Mouse (Mus musculus) urinary bladder, adult 2 months (tissue): Measurements from ENCODE around the gene Acnat1. TPM values are rescaled to one million over a fixed set of nuclear protein-coding genes. Genes with fewer than 3 reads are reported as not detected.
"Not testable (repeated sequence)": the region's sequence is repeated elsewhere in the genome, so short reads cannot be mapped to it uniquely, and the experiment has no call there.

Experiments
- DNase-seq: peaks from one replicate; pipeline ENCODE4 v3.0.0; 2022; ENCODE audit warnings: low spot score
- polyA plus RNA-seq: library from polyadenylated mRNA; depleted of rRNA; stranded (reverse); fragments of >200 nt; gene quantifications from 2 replicates; pipeline ENCODE4 v1.2.3, GENCODE M21; 2012; rRNA removed

The Acnat1 gene
- polyA plus RNA-seq, 1 experiment = not detected

DNA sequence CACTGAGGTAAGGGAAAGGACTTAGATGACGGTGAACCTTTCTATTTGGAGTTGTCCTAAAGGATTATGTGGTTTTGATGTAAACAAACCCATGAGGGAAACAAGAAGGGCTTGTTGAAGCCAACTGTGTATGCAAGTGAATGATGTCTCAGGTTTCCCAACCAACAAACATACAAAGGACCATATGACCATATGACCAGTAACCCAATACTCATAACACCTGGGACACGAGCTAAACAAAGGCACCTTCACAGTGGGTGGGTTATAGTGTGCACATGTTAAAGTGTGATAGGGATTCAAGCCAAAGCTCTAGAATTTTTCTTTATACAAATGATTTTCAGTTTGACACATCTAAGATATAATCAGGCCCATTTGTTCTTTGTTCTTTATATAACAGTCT lies 17.5 kb downstream of the Acnat1 start:
- DNase-seq = no peak

- DNase-seq = no peak
These were observed 21.7 kb downstream of the Acnat1 start for GRCm38 (mm10) chr4:49451848-49452551.

- not testable (repeated sequence) for DNase-seq
These were observed 22.4 kb downstream of the Acnat1 start for GRCm38 (mm10) chr4:49451133-49451847.

GRCm38 (mm10) chr4:49436968-49437367 lies 36.7 kb downstream of the Acnat1 start:
- DNase-seq = not testable (repeated sequence)

DNA sequence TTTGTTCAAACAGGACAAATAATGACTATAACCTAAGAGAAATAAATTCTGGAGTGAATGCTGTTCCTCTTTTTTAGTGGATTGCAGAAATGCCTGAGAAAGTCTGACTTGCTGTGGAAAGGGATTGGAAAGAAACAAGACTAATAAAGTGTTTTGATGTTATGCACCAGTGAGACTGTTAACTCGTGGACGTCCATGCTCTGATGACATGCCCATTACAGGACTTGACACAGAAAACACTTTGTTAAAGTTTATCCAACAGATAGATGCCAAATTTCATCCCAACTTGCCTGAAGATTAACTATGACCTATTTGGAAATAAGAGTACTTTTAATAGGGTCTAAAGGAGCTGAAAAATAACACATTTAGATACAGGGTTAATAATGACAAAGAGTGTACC lies 63.6 kb downstream of the Acnat1 start:
- not testable (repeated sequence) for DNase-seq

DNA sequence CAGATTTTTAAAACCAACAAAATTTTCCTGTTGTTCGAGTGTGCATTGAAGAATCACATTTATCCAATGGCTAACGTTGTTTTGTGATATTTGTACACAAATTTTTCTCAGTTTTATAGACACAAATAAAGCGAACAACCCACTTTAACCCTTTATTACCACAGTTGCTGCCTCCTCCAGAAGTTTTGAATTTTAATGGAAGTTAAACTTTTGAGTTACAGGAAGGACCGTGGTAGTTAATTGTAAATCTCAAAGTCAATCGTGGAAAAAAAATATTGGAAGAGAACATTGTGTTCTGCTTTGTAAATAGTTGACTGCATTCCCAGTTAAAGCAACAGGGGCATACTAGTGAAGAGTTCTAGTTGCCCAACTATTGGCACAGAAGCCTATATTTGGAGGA lies 65.8 kb downstream of the Acnat1 start, which contains the start of gene Acnat2:
Acnat2 (minus strand) TSS at position 195 of the 400 bp plus-strand sequence.
- not testable (repeated sequence) for DNase-seq

Other genes starting within 250 kb of the Acnat1 start
- gene Acnat2, start 65.8 kb downstream of the Acnat1 start, polyA plus RNA-seq = not detected in 2 replicates
- not detected in 2 replicates for gene Baat, start 32.6 kb upstream of the Acnat1 start, polyA plus RNA-seq
- 12.1 and 14.4 TPM in 2 replicates for gene Mrpl50, start 47.2 kb upstream of the Acnat1 start, polyA plus RNA-seq
- 2.2 and 2.7 TPM in 2 replicates for gene Zfp189, start 47.3 kb upstream of the Acnat1 start, polyA plus RNA-seq
- gene Aldob, start 75.6 kb upstream of the Acnat1 start, polyA plus RNA-seq = 0.19 and 0.33 TPM in 2 replicates
- 55.7 and 56.8 TPM in 2 replicates for gene Tmem246, start 124.0 kb upstream of the Acnat1 start, polyA plus RNA-seq
- 34.5 and 35.2 TPM in 2 replicates for gene Rnf20, start 158.1 kb upstream of the Acnat1 start, polyA plus RNA-seq
- not detected in 2 replicates for gene Ppp3r2, start 208.1 kb upstream of the Acnat1 start, polyA plus RNA-seq